Mouse (Mus musculus) bone marrow macrophage, adult 2 months (primary cell): ENCODE measurements around the gene Btbd9. TPM values are rescaled to one million over a fixed set of nuclear protein-coding genes. Genes with fewer than 3 reads are reported as not detected.
"Not testable (repeated sequence)": the region's sequence is repeated elsewhere in the genome, so short reads cannot be mapped to it uniquely, and the experiment has no call there.

Experiments used
- H3K27ac ChIP-seq: 2 replicates; pipeline ENCODE4 v1.5.1; 2012; ENCODE audit warnings: low read depth, low read length; ENCODE audit not compliant: insufficient read depth
- H3K4me1 ChIP-seq: 2 replicates; pipeline ENCODE4 v1.6.1; 2012; ENCODE audit warnings: low read length; ENCODE audit not compliant: control insufficient read depth, insufficient read depth
- H3K4me3 ChIP-seq: 2 replicates; pipeline ENCODE4 v1.5.1; 2012; ENCODE audit warnings: mild to moderate bottlenecking, low read length, moderate library complexity; ENCODE audit not compliant: insufficient read depth
- CTCF ChIP-seq: IDR thresholded peaks from 2 replicates; pipeline ENCODE4 v1.5.1; 2012; ENCODE audit warnings: low read depth, mild to moderate bottlenecking, low read length, moderate library complexity
- POLR2A ChIP-seq: IDR thresholded peaks from 2 replicates; pipeline ENCODE4 v1.6.1; 2012; ENCODE audit warnings: mild to moderate bottlenecking, low read depth, low read length, borderline replicate concordance
- polyA plus RNA-seq: library from polyadenylated mRNA; stranded (reverse); fragments of >200 nt; gene quantifications from 2 replicates; pipeline ENCODE4 v1.2.4, GENCODE M21; 2012; ENCODE audit not compliant: missing spikeins, insufficient read depth, insufficient read length

The Btbd9 gene
- 22.9 and 26.0 TPM in 2 replicates for polyA plus RNA-seq

- peak within 1 kb of the TSS; percentile 54 for H3K27ac ChIP-seq
- H3K4me1 ChIP-seq, result peaks cover 12% of the 10 kb centered on the region
- H3K4me3 ChIP-seq, result peak within 1 kb of the TSS; percentile 88
- TF ChIP-seq CTCF, result no peak
- no peak for TF ChIP-seq POLR2A
Observed at GRCm38 (mm10) chr17:30575941-30576773, at the start of gene Btbd9. Gene Btbd9 (minus strand): TSS chr17:30576488.

- H3K27ac ChIP-seq, H3K4me1 ChIP-seq, H3K4me3 ChIP-seq: not testable (repeated sequence)
Observed at GRCm38 (mm10) chr17:30624132-30624531, 47.8 kb upstream of the Btbd9 start, which contains the start of gene Dnah8. Gene Dnah8 (plus strand): TSS chr17:30624354.

GRCm38 (mm10) chr17:30623200-30623599 lies 46.9 kb upstream of the Btbd9 start:
- TF ChIP-seq POLR2A (no peak), CTCF (no peak)
- H3K27ac ChIP-seq, result no peak overlapping the region
- no peaks in the 10 kb centered on the region for H3K4me1 ChIP-seq
- no peak overlapping the region for H3K4me3 ChIP-seq

- no peak overlapping the region for H3K4me3 ChIP-seq
- H3K4me1 ChIP-seq, result no peaks in the 10 kb centered on the region
- TF ChIP-seq CTCF (no peak), POLR2A (no peak)
- H3K27ac ChIP-seq, result no peak overlapping the region
Observed at GRCm38 (mm10) chr17:30621450-30621849, 45.2 kb upstream of the Btbd9 start.

- Histone ChIP-seq H3K4me1 (no peaks in the 10 kb centered on the region), H3K27ac (no peak overlapping the region), H3K4me3 (no peak overlapping the region)
- TF ChIP-seq CTCF, result no peak
Observed at GRCm38 (mm10) chr17:30620548-30620947, 44.3 kb upstream of the Btbd9 start.

- no peaks in the 10 kb centered on the region for H3K4me1 ChIP-seq
- no peak overlapping the region for H3K4me3 ChIP-seq
- TF ChIP-seq POLR2A (no peak), CTCF (no peak)
- no peak overlapping the region for H3K27ac ChIP-seq
Observed at GRCm38 (mm10) chr17:30619153-30619552, 42.9 kb upstream of the Btbd9 start.

- H3K4me1 ChIP-seq, result no peaks in the 10 kb centered on the region
- no peak for TF ChIP-seq POLR2A
- TF ChIP-seq CTCF, result no peak
- H3K4me3 ChIP-seq, result no peak overlapping the region
- no peak overlapping the region for H3K27ac ChIP-seq
Observed at GRCm38 (mm10) chr17:30618136-30618891, 42.0 kb upstream of the Btbd9 start.

- peaks cover 2% of the 10 kb centered on the region for H3K4me1 ChIP-seq
Observed at GRCm38 (mm10) chr17:30616203-30616602, 39.9 kb upstream of the Btbd9 start.

GRCm38 (mm10) chr17:30613350-30613749 lies 37.1 kb upstream of the Btbd9 start:
- H3K27ac ChIP-seq, result no peak overlapping the region
- TF ChIP-seq CTCF (no peak), POLR2A (no peak)
- H3K4me1 ChIP-seq, result peaks cover 7% of the 10 kb centered on the region
- H3K4me3 ChIP-seq, result no peak overlapping the region

More at GRCm38 (mm10) chr17:30616203-30616602, 39.9 kb upstream of the Btbd9 start:
- TF ChIP-seq POLR2A, result no peak
- TF ChIP-seq CTCF, result no peak
- no peak overlapping the region for H3K4me3 ChIP-seq
- no peak overlapping the region for H3K27ac ChIP-seq

GRCm38 (mm10) chr17:30612075-30612859 lies 36.0 kb upstream of the Btbd9 start:
- Histone ChIP-seq H3K27ac (peak overlapping the region; percentile 15; the same call in 1 of the 2 replicates), H3K4me3 (peak overlapping the region; percentile 74), H3K4me1 (peaks cover 7% of the 10 kb centered on the region)
- TF ChIP-seq CTCF (no peak), POLR2A (no peak)
